ENCODE assay signal across 30 mouse cellular contexts in the genomic region with DNA sequence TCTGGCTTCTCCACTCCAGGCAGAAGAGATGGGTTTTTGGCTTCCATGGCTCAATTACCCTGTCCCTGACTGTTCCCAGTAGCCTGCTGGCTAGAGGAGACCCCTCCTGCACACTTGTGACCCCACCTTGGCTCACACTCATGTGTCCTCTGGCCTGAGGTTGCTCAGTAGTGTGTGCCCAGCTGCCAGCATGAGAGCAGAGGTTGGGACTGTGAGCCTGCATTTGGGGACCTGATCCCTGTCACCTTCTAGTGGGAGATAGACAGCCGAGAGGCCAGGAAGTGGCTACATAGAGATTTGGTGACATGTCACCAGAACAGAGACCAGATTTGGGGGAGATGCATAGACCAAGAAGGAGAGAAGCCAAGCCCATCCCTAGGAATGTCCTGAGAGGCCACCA. TPM values are rescaled to one million over a fixed set of nuclear protein-coding genes. Genes with fewer than 3 reads are reported as not detected.
A peak's percentile ranks its signal among the peaks of the same experiment; 100 is the strongest.
DNase-seq lines count a peak whose midpoint lies in the region; ATAC-seq and TF ChIP-seq lines count a peak whose summit lies in the region.
"Had no signal": no experiment of that assay in that cellular context is flagged by ENCODE, and none has a peak within 500 bp of the region (broad histone marks: within the 10 kb centered on the region; RNA-seq: fewer than 3 reads in every experiment).

No protein-coding gene starts in this region.

- peak; percentile 27 for DNase-seq in cerebellum, adult 11 months
- DNase-seq in cerebellum, postnatal 14 days, result no peak
- DNase-seq in cerebellum, adult 9-10 months, result peak; percentile 56
- no peak for DNase-seq in cerebellum, adult 18-20 months
- no peak for DNase-seq in layer of hippocampus, adult 2 months (ENCODE audit: low spot score in 2 of 2)
- no peak for DNase-seq in layer of hippocampus, adult 11-12 months (ENCODE audit: low spot score)
- DNase-seq: adrenal gland, adult 8-10 months; adrenal gland, postnatal 25 days; embryo, embryonic 11 days; gastrocnemius, postnatal 10 days; gastrocnemius, postnatal 36 days; heart, adult 2 months; heart, postnatal 14 days; heart, postnatal 4 days; kidney, adult 11 months; kidney, adult 8-10 months had no signal

- H3K27me3 ChIP-seq in forebrain, embryonic 13.5 days, result no peaks in the 10 kb centered on the region
- no peaks in the 10 kb centered on the region for H3K27me3 ChIP-seq in forebrain, embryonic 12.5 days
- H3K27me3 ChIP-seq: forebrain, embryonic 15.5 days; hindbrain, embryonic 15.5 days had no signal

- no peak for TF ChIP-seq CTCF in layer of hippocampus, adult 2 months (conservative IDR thresholded peaks at IDR 0.05)

- H3K4me1 ChIP-seq in forebrain, embryonic 13.5 days, result peaks cover 43% of the 10 kb centered on the region
- H3K4me1 ChIP-seq in forebrain, embryonic 12.5 days, result peaks cover 36% of the 10 kb centered on the region
- H3K4me1 ChIP-seq: intestine, embryonic 15.5 days had no signal

- no peak for ATAC-seq in forebrain, embryonic 13.5 days
- no peak for ATAC-seq in forebrain, embryonic 12.5 days (ENCODE audit: low FRiP score)
- ATAC-seq: activated CD4-positive, CD25-positive, alpha-beta regulatory T cell, adult 4 months; forebrain, embryonic 15.5 days; intestine, embryonic 15.5 days had no signal

- no peaks in the 10 kb centered on the region for H3K9me3 ChIP-seq in forebrain, embryonic 13.5 days (replicated peaks)
- H3K9me3 ChIP-seq in forebrain, embryonic 12.5 days, result no peaks in the 10 kb centered on the region
- H3K9me3 ChIP-seq: embryonic facial prominence, embryonic 10.5 days; embryonic facial prominence, embryonic 13.5 days; forebrain, embryonic 15.5 days; heart, embryonic 10.5 days; heart, embryonic 13.5 days; hindbrain, embryonic 15.5 days; intestine, embryonic 15.5 days had no signal

- H3K4me3 ChIP-seq in forebrain, embryonic 13.5 days, result no peak overlapping the region
- H3K4me3 ChIP-seq in forebrain, embryonic 12.5 days (replicated peaks), result no peak overlapping the region
- no peak overlapping the region for H3K4me3 ChIP-seq in layer of hippocampus, adult 2 months
- H3K4me3 ChIP-seq: embryonic facial prominence, embryonic 10.5 days; embryonic facial prominence, embryonic 13.5 days; erythroblast, embryonic 14.5 days; forebrain, embryonic 15.5 days; heart, adult 2 months; heart, embryonic 10.5 days; heart, embryonic 13.5 days; hindbrain, embryonic 15.5 days; intestine, embryonic 15.5 days had no signal

- peaks cover 17% of the 10 kb centered on the region for H3K36me3 ChIP-seq in forebrain, embryonic 13.5 days (ENCODE audit: poor library complexity, severe bottlenecking)
- H3K36me3 ChIP-seq in forebrain, embryonic 12.5 days (replicated peaks), result peaks cover 15% of the 10 kb centered on the region
- H3K36me3 ChIP-seq: embryonic facial prominence, embryonic 10.5 days; embryonic facial prominence, embryonic 13.5 days; forebrain, embryonic 15.5 days; heart, embryonic 10.5 days; heart, embryonic 13.5 days; hindbrain, embryonic 15.5 days; intestine, embryonic 15.5 days had no signal

- WGBS in forebrain, embryonic 13.5 days, result 87% methylated on average over 1 of the region's 1 CpGs
- 94% methylated on average over 1 of the region's 1 CpGs for WGBS in forebrain, embryonic 12.5 days

- no peak overlapping the region for H3K27ac ChIP-seq in forebrain, embryonic 13.5 days
- no peak overlapping the region for H3K27ac ChIP-seq in forebrain, embryonic 12.5 days
- peak overlapping the region; percentile 64; the same call in 1 of the 2 replicates for H3K27ac ChIP-seq in layer of hippocampus, adult 2 months
- H3K27ac ChIP-seq: embryonic facial prominence, embryonic 10.5 days; embryonic facial prominence, embryonic 13.5 days; forebrain, embryonic 15.5 days; heart, adult 2 months; heart, embryonic 10.5 days; heart, embryonic 13.5 days; hindbrain, embryonic 15.5 days; intestine, embryonic 15.5 days had no signal

- peak overlapping the region; percentile 22; the same call in 1 of the 2 replicates for H3K9ac ChIP-seq in forebrain, embryonic 13.5 days
- H3K9ac ChIP-seq in forebrain, embryonic 12.5 days, result no peak overlapping the region
- H3K9ac ChIP-seq: embryonic facial prominence, embryonic 13.5 days; forebrain, embryonic 15.5 days; heart, embryonic 13.5 days; hindbrain, embryonic 15.5 days; intestine, embryonic 15.5 days had no signal

- H3K4me2 ChIP-seq in forebrain, embryonic 13.5 days, result no peak overlapping the region
- H3K4me2 ChIP-seq in forebrain, embryonic 12.5 days, result no peak overlapping the region
- H3K4me2 ChIP-seq: embryonic facial prominence, embryonic 13.5 days; forebrain, embryonic 15.5 days; heart, embryonic 13.5 days; hindbrain, embryonic 15.5 days; intestine, embryonic 15.5 days had no signal

RNA-seq across cellular contexts. Expression of a gene that starts 8.4 kb away (rescaled TPM):
- 11.6 and 12.6 TPM in 2 replicates for polyA plus RNA-seq in forebrain, embryonic 13.5 days (2015; fragmentation: Nextera tagmentation; extraction: Ambion mirVana)
- polyA plus RNA-seq in forebrain, embryonic 12.5 days (2016; fragmentation: Nextera tagmentation; extraction: Ambion mirVana), result 10.6 and 12.0 TPM in 2 replicates
- 100 to 1,000 TPM; 318 to 334 TPM for total RNA-seq in layer of hippocampus, adult 2 months (2021)
- total RNA-seq: granulocyte monocyte progenitor cell, adult 5-6 weeks had no signal
- polyA plus RNA-seq: activated CD4-positive, CD25-positive, alpha-beta regulatory T cell, adult 4 months; erythroblast, embryonic 14.5 days had no signal

RNA-seq across cellular contexts. Expression of a gene that starts 28.0 kb away (rescaled TPM):
- 3.8 and 4.0 TPM in 2 replicates for polyA plus RNA-seq in forebrain, embryonic 13.5 days (2015; fragmentation: Nextera tagmentation; extraction: Ambion mirVana)
- 4.8 TPM in 2 replicates for polyA plus RNA-seq in forebrain, embryonic 12.5 days (2016; fragmentation: Nextera tagmentation; extraction: Ambion mirVana)
- 10 to 100 TPM; 12.2 to 18.1 TPM for total RNA-seq in layer of hippocampus, adult 2 months (2021)
- total RNA-seq: ES-E14; gastrocnemius, adult 18-20 months; gastrocnemius, postnatal 10 days; gastrocnemius, postnatal 36 days; granulocyte monocyte progenitor cell, adult 5-6 weeks had no signal
- polyA plus RNA-seq: activated CD4-positive, CD25-positive, alpha-beta regulatory T cell, adult 4 months; embryonic facial prominence, embryonic 10.5 days had no signal

RNA-seq across cellular contexts. Expression of a gene that starts 30.6 kb away (rescaled TPM):
- polyA plus RNA-seq in forebrain, embryonic 13.5 days (2015; fragmentation: Nextera tagmentation; extraction: Ambion mirVana), result 49.0 and 56.1 TPM in 2 replicates
- polyA plus RNA-seq in forebrain, embryonic 12.5 days (2016; fragmentation: Nextera tagmentation; extraction: Ambion mirVana), result 47.2 and 56.8 TPM in 2 replicates
- total RNA-seq in layer of hippocampus, adult 2 months (2021), result 10 to 100 TPM; 91.3 to 92.0 TPM

RNA-seq across cellular contexts. Expression of a gene that starts 51.6 kb away (rescaled TPM):
- 0.59 and 1.1 TPM in 2 replicates for polyA plus RNA-seq in forebrain, embryonic 13.5 days (2015; fragmentation: Nextera tagmentation; extraction: Ambion mirVana)
- 0.86 and 1.5 TPM in 2 replicates for polyA plus RNA-seq in forebrain, embryonic 12.5 days (2016; fragmentation: Nextera tagmentation; extraction: Ambion mirVana)
- 1 to 10 TPM; 3.0 to 3.3 TPM for total RNA-seq in layer of hippocampus, adult 2 months (2021)
- total RNA-seq: gastrocnemius, postnatal 10 days; gastrocnemius, postnatal 36 days; heart, postnatal 4 days had no signal

RNA-seq across cellular contexts. Expression of a gene that starts 53.3 kb away (rescaled TPM):
- polyA plus RNA-seq in forebrain, embryonic 13.5 days (2015; fragmentation: Nextera tagmentation; extraction: Ambion mirVana), result 10.1 and 10.6 TPM in 2 replicates
- polyA plus RNA-seq in forebrain, embryonic 12.5 days (2016; fragmentation: Nextera tagmentation; extraction: Ambion mirVana), result 5.5 and 6.6 TPM in 2 replicates
- 10 to 100 TPM; 89.4 to 95.9 TPM for total RNA-seq in layer of hippocampus, adult 2 months (2021)
- polyA plus RNA-seq: activated CD4-positive, CD25-positive, alpha-beta regulatory T cell, adult 4 months; erythroblast, embryonic 14.5 days had no signal

Comparison
In these comparisons a context has a peak if more than half of its experiments do, and no peak if none do; other contexts are left out.
1. DNase-seq: peak in cerebellum, adult 11 months (single experiment) and cerebellum, adult 9-10 months (single experiment); none in cerebellum, postnatal 14 days (0 of 2), cerebellum, adult 18-20 months (0 of 2), layer of hippocampus, adult 2 months (0 of 2) and layer of hippocampus, adult 11-12 months (single experiment).